Mouse (Mus musculus) kidney, adult 10 weeks (tissue): ENCODE data around the gene Nudt13. TPM values are rescaled to one million over a fixed set of nuclear protein-coding genes. Genes with fewer than 3 reads are reported as not detected.

Experiments
- polyA plus RNA-seq: library from polyadenylated mRNA; stranded (reverse); fragments of 350-450 nt; fragmentation: Illumina TruSeq; extraction: RNeasy Lipid Tissue Mini Kit (QIAGEN cat#74804); gene quantifications from one replicate; pipeline ENCODE4 v1.2.3, GENCODE M21; 2014; ENCODE audit warnings: low read depth, low replicate concordance

Gene Nudt13
- 7.1 TPM for polyA plus RNA-seq

GRCm38 (mm10) chr14:20294117-20294892 lies at the start of gene Nudt13:
Nudt13 (plus strand) TSS chr14:20294697.

DNA sequence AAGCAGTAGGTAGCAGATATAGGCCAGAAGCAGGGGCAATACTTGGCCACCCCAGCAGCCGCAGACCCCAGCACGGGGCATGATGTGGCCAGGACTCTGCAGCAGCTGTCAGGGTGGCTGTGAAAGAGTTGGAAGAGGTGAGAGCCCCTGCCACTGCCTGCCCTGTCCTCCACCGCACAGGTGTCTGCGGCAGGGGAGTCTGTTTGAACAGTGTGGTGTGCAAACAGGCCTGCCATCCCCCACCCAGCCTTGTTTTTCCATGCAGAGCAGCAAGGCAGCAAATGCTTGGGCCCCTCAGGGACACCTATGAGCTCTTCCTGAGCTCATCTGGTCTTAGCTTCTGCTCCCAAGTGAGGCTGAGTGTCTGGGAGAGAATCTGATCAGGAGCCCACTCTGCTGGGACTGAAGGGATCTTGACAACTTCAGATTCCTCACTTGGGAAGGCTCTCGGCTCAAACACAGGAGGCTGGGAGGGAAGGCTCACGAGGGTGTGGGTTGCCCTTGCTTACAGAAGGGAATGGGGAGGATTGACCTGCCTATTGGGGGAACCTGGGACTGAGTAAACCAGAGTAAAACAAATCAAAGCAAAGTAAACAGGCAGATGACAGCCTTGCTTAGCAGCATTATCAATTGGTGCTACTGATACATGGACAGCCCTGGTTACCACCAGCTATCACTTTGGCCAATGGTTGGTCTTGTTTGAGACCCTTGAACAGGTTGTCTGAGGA lies 25.3 kb upstream of the Nudt13 start, which contains the start of gene Kcnk16:
Gene Kcnk16 (minus strand): TSS at position 118 of the 728 bp plus-strand sequence.

GRCm38 (mm10) chr14:20347991-20348541 lies 53.6 kb downstream of the Nudt13 start, which contains the start of the genes Ecd and Fam149b:
Ecd (minus strand) TSS chr14:20348121.
Fam149b (plus strand) TSS chr14:20348162.

Other genes starting within 250 kb of the Nudt13 start
- 2.6 TPM for gene Saysd1, start 156.2 kb upstream of the Nudt13 start, polyA plus RNA-seq
- 7.4 TPM for gene Kcnk5, start 112.9 kb upstream of the Nudt13 start, polyA plus RNA-seq
- gene Kcnk16, start 25.5 kb upstream of the Nudt13 start, polyA plus RNA-seq = not detected
- 22.5 TPM for gene Ecd, start 53.4 kb downstream of the Nudt13 start, polyA plus RNA-seq
- 42.3 TPM for gene Fam149b, start 53.5 kb downstream of the Nudt13 start, polyA plus RNA-seq
- 74.1 TPM for gene Dnajc9, start 94.2 kb downstream of the Nudt13 start, polyA plus RNA-seq
- gene Mrps16, start 98.9 kb downstream of the Nudt13 start, polyA plus RNA-seq = 9.8 TPM
- gene Cfap70, start 157.5 kb downstream of the Nudt13 start, polyA plus RNA-seq = 3.4 TPM
- gene Anxa7, start 185.4 kb downstream of the Nudt13 start, polyA plus RNA-seq = 124 TPM
- 0.49 TPM for gene Mss51, start 202.2 kb downstream of the Nudt13 start, polyA plus RNA-seq